ENCODE assay signal across 9 mouse cellular contexts in genomic region chr13:57521152-57521551, GRCm38 (mm10).
DNase-seq lines count a peak whose midpoint lies in the region; ATAC-seq and TF ChIP-seq lines count a peak whose summit lies in the region.
"Had no signal": no experiment of that assay in that cellular context is flagged by ENCODE, and none has a peak within 500 bp of the region (broad histone marks: within the 10 kb centered on the region; RNA-seq: fewer than 3 reads in every experiment).

No protein-coding gene starts in this region.

- H3K4me3 ChIP-seq in intestine, postnatal 0 days (ENCODE audit: low read depth, low read length): no peak overlapping the region
- H3K4me3 ChIP-seq in intestine, embryonic 15.5 days (replicated peaks): no peak overlapping the region
- H3K4me3 ChIP-seq: heart, embryonic 15.5 days had no signal

- H3K27ac ChIP-seq in intestine, postnatal 0 days (ENCODE audit: low read depth, low read length): no peak overlapping the region
- no peak overlapping the region for H3K27ac ChIP-seq in intestine, embryonic 15.5 days
- H3K27ac ChIP-seq: heart, embryonic 15.5 days had no signal

- no peak overlapping the region for H3K4me2 ChIP-seq in intestine, postnatal 0 days (replicated peaks; ENCODE audit: low read depth)
- no peak overlapping the region for H3K4me2 ChIP-seq in intestine, embryonic 15.5 days (replicated peaks)
- H3K4me2 ChIP-seq: heart, embryonic 15.5 days had no signal

- peak; percentile 16 for DNase-seq in WW6 (ENCODE audit: low read depth, low spot score)
- DNase-seq in cerebellum, adult 9-10 months: peak; percentile 60
- peak; percentile 32 to 43 for DNase-seq in kidney, postnatal 4 days
- DNase-seq in thymus, postnatal 36 days: no peak

- H3K9me3 ChIP-seq in intestine, postnatal 0 days (ENCODE audit: control insufficient read depth): no peaks in the 10 kb centered on the region
- no peaks in the 10 kb centered on the region for H3K9me3 ChIP-seq in intestine, embryonic 15.5 days
- H3K9me3 ChIP-seq: heart, embryonic 15.5 days had no signal

- H3K4me1 ChIP-seq in intestine, postnatal 0 days (replicated peaks; ENCODE audit: control insufficient read depth, insufficient read depth, low read length): no peaks in the 10 kb centered on the region
- no peaks in the 10 kb centered on the region for H3K4me1 ChIP-seq in intestine, embryonic 15.5 days (replicated peaks)
- H3K4me1 ChIP-seq: heart, embryonic 15.5 days had no signal

- ATAC-seq in intestine, postnatal 0 days: no peak
- no peak for ATAC-seq in intestine, embryonic 15.5 days
- no peak for ATAC-seq in CD4-positive, CD25-positive, alpha-beta regulatory T cell, adult 4 months
- ATAC-seq in activated CD4-positive, CD25-positive, alpha-beta regulatory T cell, adult 4 months: no peak

- no peaks in the 10 kb centered on the region for H3K36me3 ChIP-seq in intestine, postnatal 0 days (ENCODE audit: control insufficient read depth, insufficient read depth)
- no peaks in the 10 kb centered on the region for H3K36me3 ChIP-seq in intestine, embryonic 15.5 days
- H3K36me3 ChIP-seq: heart, embryonic 15.5 days had no signal

- 12% methylated on average over 3 of the region's 3 CpGs for WGBS in intestine, postnatal 0 days
- WGBS in intestine, embryonic 15.5 days: 16% methylated on average over 3 of the region's 3 CpGs

- no peaks in the 10 kb centered on the region for H3K27me3 ChIP-seq in intestine, postnatal 0 days (replicated peaks; ENCODE audit: control insufficient read depth, insufficient read depth, low read length)
- H3K27me3 ChIP-seq in intestine, embryonic 15.5 days (replicated peaks): no peaks in the 10 kb centered on the region

- no peak overlapping the region for H3K9ac ChIP-seq in intestine, postnatal 0 days (ENCODE audit: low read depth, low read length)
- H3K9ac ChIP-seq in intestine, embryonic 15.5 days: no peak overlapping the region
- H3K9ac ChIP-seq: heart, embryonic 15.5 days had no signal

- TF ChIP-seq CTCF in intestine, postnatal 0 days (IDR thresholded peaks at IDR 0.05; ENCODE audit: low read depth): peak; percentile 75

Comparison
In these comparisons a context has a peak if more than half of its experiments do, and no peak if none do; other contexts are left out.
1. DNase-seq: peak in WW6 (single experiment), cerebellum, adult 9-10 months (single experiment) and kidney, postnatal 4 days (2 of 2); none in thymus, postnatal 36 days (0 of 2).